Mouse (Mus musculus) heart, postnatal 0 days (tissue): ENCODE data around the gene Map3k5.

Experiments used
- CTCF ChIP-seq: IDR thresholded peaks from 2 replicates; pipeline ENCODE4 v1.5.1; 2016; ENCODE audit warnings: antibody characterized with exemption, control low read depth, low read depth
- EP300 ChIP-seq: IDR thresholded peaks from 2 replicates; pipeline ENCODE4 v1.6.1; 2016; ENCODE audit warnings: antibody characterized with exemption, low read depth

DNA sequence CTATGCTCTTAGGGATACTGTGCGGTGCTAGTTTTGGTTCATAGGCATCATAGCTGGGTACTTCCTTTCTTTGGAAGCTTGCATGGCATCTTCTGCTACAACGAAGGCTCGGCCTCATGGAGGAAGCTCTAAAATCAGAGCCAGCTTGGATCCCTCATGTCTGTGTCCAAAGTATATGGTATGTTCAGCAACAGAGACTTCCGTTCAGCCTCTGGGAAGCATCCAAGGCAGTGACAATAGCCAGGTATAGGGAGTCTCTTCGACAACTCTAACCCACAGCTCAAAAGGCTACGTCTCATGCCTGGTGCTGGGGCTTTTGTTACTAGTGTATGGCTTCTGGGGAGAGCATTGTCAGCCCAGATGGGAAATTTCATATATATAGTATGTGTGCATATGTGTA is 167.2 kb downstream of the Map3k5 start:
- TF ChIP-seq CTCF (no peak), EP300 (no peak)
